Mouse (Mus musculus) olfactory bulb, adult 2 months (tissue): ENCODE measurements around the gene Pik3r4. TPM values are rescaled to one million over a fixed set of nuclear protein-coding genes. Genes with fewer than 3 reads are reported as not detected.

ENCODE experiments used
- H3K27ac ChIP-seq: fragments of 200-500 bp; 2 replicates; pipeline ENCODE4 v1.5.1; 2012; ENCODE audit warnings: low read depth, low read length; ENCODE audit not compliant: insufficient read depth
- H3K4me1 ChIP-seq: fragments of 200-500 bp; 2 replicates; pipeline ENCODE4 v1.6.1; 2012; ENCODE audit warnings: low read length; ENCODE audit not compliant: control insufficient read depth, insufficient read depth
- H3K4me3 ChIP-seq: fragments of 200-500 bp; 2 replicates; pipeline ENCODE4 v1.5.1; 2012; ENCODE audit warnings: mild to moderate bottlenecking, low read depth, low read length, moderate library complexity; ENCODE audit not compliant: insufficient read depth
- CTCF ChIP-seq: fragments of 200-500 bp; IDR thresholded peaks from 2 replicates; pipeline ENCODE4 v1.5.1; 2012; ENCODE audit warnings: low read depth, mild to moderate bottlenecking, low read length, moderate library complexity; ENCODE audit not compliant: insufficient read depth
- POLR2A ChIP-seq: fragments of 200-500 bp; IDR thresholded peaks from 2 replicates; pipeline ENCODE4 v1.6.1; 2012; ENCODE audit warnings: mild to moderate bottlenecking, low read depth, low read length, moderate library complexity; ENCODE audit not compliant: insufficient read depth
- WGBS: fragments of 180-500 bp; shearing (Covaris S2); methylation state at CpG from one replicate; pipeline ENCODE4 v1.1.7; 2018; 5-methylcytosine and 5-hydroxymethylcytosine counted together
- polyA plus RNA-seq: library from polyadenylated mRNA; stranded (reverse); fragments of >200 nt; gene quantifications from 2 replicates; pipeline ENCODE4 v1.2.4, GENCODE M21; 2012; ENCODE audit warnings: low replicate concordance; ENCODE audit not compliant: missing spikeins, insufficient read depth, insufficient read length

Pik3r4 gene
- polyA plus RNA-seq, 1 experiment: not detected

DNA sequence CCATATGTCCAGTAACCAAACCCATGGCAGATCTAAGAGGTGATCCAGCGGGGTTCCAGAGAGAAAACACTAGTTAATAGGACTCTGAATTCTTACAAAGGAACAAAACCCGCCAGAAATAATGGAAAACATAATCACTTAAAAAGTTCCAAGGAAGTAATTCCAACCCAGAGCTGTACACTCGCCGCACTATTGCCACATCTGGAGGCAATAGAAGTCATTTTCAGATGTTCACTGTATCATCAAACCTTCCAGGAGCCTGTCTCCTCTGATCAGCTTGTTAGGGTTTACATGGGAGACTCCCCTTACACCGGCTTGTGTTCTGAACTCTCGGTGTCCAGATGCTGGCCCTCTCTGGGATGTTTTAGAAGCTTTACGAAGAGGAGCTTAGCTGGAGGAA, 76.6 kb downstream of the Pik3r4 start:
- Histone ChIP-seq H3K27ac (no peak overlapping the region), H3K4me1 (no peaks in the 10 kb centered on the region; the same call in 1 of the 2 replicates), H3K4me3 (no peak overlapping the region)
- TF ChIP-seq CTCF (no peak), POLR2A (no peak)
- 85% methylated on average over 7 of the region's 7 CpGs for WGBS

DNA sequence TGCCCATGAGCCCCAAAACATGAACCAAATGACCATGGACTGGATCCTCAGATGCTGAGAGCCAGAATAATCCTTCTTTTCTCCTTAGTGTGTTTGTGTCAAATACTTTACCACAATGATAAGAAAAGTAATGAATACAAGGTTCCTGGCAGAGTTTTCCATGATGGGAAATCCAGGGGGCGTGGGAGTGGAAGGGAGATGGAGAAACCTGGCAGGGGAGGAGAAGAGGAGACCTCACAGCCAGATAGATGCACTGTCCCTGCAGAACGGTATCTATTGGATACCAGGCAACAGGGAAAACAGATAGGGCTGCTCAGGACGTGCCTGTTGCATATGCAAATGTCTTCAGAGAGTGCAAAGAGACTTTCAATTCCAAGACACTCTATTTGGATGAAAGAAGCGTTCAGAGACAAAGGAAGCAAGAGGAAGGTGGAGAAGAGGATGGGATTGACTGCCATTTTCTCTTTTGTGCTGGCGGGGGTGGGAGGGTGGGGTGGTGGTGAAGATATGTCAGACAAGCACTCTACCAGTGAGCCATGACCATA, 77.1 kb downstream of the Pik3r4 start:
- H3K4me3 ChIP-seq: no peak overlapping the region
- 43% methylated on average over 5 of the region's 5 CpGs for WGBS

DNA sequence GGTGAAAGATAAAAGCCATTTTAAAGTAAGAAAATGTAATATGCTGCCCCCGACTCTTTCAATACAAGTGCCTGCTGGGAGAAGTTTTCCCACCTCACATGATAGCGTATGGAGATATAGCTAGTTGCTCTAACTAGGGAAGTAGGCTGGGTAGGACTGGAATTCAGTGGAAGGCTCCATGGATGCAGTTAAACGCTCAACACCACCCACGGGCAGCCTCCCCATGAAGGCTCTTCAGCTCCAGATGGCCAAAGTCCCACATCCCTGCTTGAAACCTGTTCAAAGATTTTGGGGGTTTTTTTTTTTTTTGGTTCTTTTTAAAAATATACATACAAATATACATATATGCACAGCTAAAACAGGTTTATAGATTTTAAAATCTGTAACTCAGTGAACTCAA, 77.7 kb downstream of the Pik3r4 start:
- 68% methylated on average over 4 of the region's 4 CpGs for WGBS
- Histone ChIP-seq H3K4me3 (no peak overlapping the region), H3K27ac (no peak overlapping the region), H3K4me1 (no peaks in the 10 kb centered on the region; the same call in 1 of the 2 replicates)
- TF ChIP-seq CTCF (no peak), POLR2A (no peak)

More for the DNA sequence above, 77.1 kb downstream of the Pik3r4 start:
- TF ChIP-seq POLR2A (no peak), CTCF (no peak)
- no peak overlapping the region for H3K27ac ChIP-seq
- H3K4me1 ChIP-seq: no peaks in the 10 kb centered on the region; the same call in 1 of the 2 replicates

- Histone ChIP-seq H3K27ac (no peak overlapping the region), H3K4me3 (no peak overlapping the region), H3K4me1 (no peaks in the 10 kb centered on the region; the same call in 1 of the 2 replicates)
- TF ChIP-seq CTCF (no peak), POLR2A (no peak)
- 65% methylated on average over 7 of the region's 7 CpGs for WGBS
Observed at GRCm38 (mm10) chr9:105731976-105732375, 89.2 kb downstream of the Pik3r4 start.

GRCm38 (mm10) chr9:105734651-105735050, 91.9 kb downstream of the Pik3r4 start:
- H3K27ac ChIP-seq: no peak overlapping the region
- TF ChIP-seq POLR2A (no peak), CTCF (no peak)
- WGBS: 81% methylated on average over 2 of the region's 2 CpGs
- H3K4me3 ChIP-seq: no peak overlapping the region
- H3K4me1 ChIP-seq: peaks cover 5% of the 10 kb centered on the region

GRCm38 (mm10) chr9:105735195-105735594, 92.4 kb downstream of the Pik3r4 start:
- Histone ChIP-seq H3K27ac (no peak overlapping the region), H3K4me3 (no peak overlapping the region), H3K4me1 (peaks cover 5% of the 10 kb centered on the region)
- WGBS: 53% methylated on average over 5 of the region's 5 CpGs
- no peak for TF ChIP-seq CTCF
- no peak for TF ChIP-seq POLR2A

Other genes starting within 250 kb of the Pik3r4 start
- gene Aste1, start 247.6 kb upstream of the Pik3r4 start, polyA plus RNA-seq: not detected in 2 replicates
- gene Nek11, start 247.5 kb upstream of the Pik3r4 start, polyA plus RNA-seq: not detected in 2 replicates
- gene Atp2c1, start 115.7 kb upstream of the Pik3r4 start, polyA plus RNA-seq: 454 TPM in 1 of 2 replicates, not detected in the other
- not detected in 2 replicates for gene Col6a6, start 185.2 kb downstream of the Pik3r4 start, polyA plus RNA-seq